Mouse (Mus musculus) CD8-positive naive resting alpha-beta T cell, adult 2 months (primary cell): ENCODE measurements around the gene Phf23.
A peak's percentile ranks its signal among the peaks of the same experiment; 100 is the strongest.
"Not testable (repeated sequence)": the region's sequence is repeated elsewhere in the genome, so short reads cannot be mapped to it uniquely, and the experiment has no call there.

ENCODE experiments used
- DNase-seq, 2 experiments: peaks; one replicate each; pipeline ENCODE4 v3.0.0; 2022; ENCODE audit warnings: low read depth in 2 of 2, low spot score in 2 of 2

The Phf23 gene

GRCm38 (mm10) chr11:69995391-69995960 is at the start of gene Phf23:
Gene Phf23 (plus strand): TSS chr11:69995777.
- peak; percentile 96 to 97 for DNase-seq

GRCm38 (mm10) chr11:69945997-69946891 is 49.3 kb upstream of the Phf23 start:
- DNase-seq, result no peak

GRCm38 (mm10) chr11:69947337-69948065 is 48.1 kb upstream of the Phf23 start:
- DNase-seq, result no peak

- peak; percentile 55 to 65 for DNase-seq
Measured at GRCm38 (mm10) chr11:69948066-69948762, 47.4 kb upstream of the Phf23 start, which contains the start of gene Slc2a4. Gene Slc2a4 (minus strand): TSS chr11:69948188.

- peak; percentile 81 to 90 for DNase-seq
Measured at GRCm38 (mm10) chr11:69948763-69949150, 46.8 kb upstream of the Phf23 start.

- no peak for DNase-seq
Measured at GRCm38 (mm10) chr11:69950807-69951459, 44.6 kb upstream of the Phf23 start.

GRCm38 (mm10) chr11:69952274-69952673 is 43.3 kb upstream of the Phf23 start:
- no peak for DNase-seq

- DNase-seq, result no peak
Measured at GRCm38 (mm10) chr11:69953267-69953915, 42.2 kb upstream of the Phf23 start.

- not testable (repeated sequence) for DNase-seq
Measured at GRCm38 (mm10) chr11:69955618-69956017, 40.0 kb upstream of the Phf23 start.

- no peak for DNase-seq
Measured at GRCm38 (mm10) chr11:69956218-69956617, 39.4 kb upstream of the Phf23 start.

- no peak for DNase-seq
Measured at GRCm38 (mm10) chr11:69960616-69961015, 35.0 kb upstream of the Phf23 start.

GRCm38 (mm10) chr11:69961841-69962240 is 33.7 kb upstream of the Phf23 start:
- no peak for DNase-seq

GRCm38 (mm10) chr11:69964650-69965270 is 30.8 kb upstream of the Phf23 start, which contains the start of gene Cldn7:
Gene Cldn7 (plus strand): TSS chr11:69964779.
- DNase-seq, result no peak

- no peak for DNase-seq
Measured at GRCm38 (mm10) chr11:69965271-69966005, 30.1 kb upstream of the Phf23 start.

GRCm38 (mm10) chr11:69966006-69966859 is 29.3 kb upstream of the Phf23 start:
- DNase-seq, result no peak

GRCm38 (mm10) chr11:69966860-69967517 is 28.6 kb upstream of the Phf23 start:
- DNase-seq, result no peak

GRCm38 (mm10) chr11:69968793-69969192 is 26.8 kb upstream of the Phf23 start:
- no peak for DNase-seq
